Mouse (Mus musculus): Measurements from ENCODE around the gene 5730455P16Rik. TPM values are rescaled to one million over a fixed set of nuclear protein-coding genes. Genes with fewer than 3 reads are reported as not detected.

Gene 5730455P16Rik
- polyA plus RNA-seq (2012; rRNA removed; ENCODE audit: low replicate concordance), result 5.4 and 5.8 TPM in 2 replicates

DNA sequence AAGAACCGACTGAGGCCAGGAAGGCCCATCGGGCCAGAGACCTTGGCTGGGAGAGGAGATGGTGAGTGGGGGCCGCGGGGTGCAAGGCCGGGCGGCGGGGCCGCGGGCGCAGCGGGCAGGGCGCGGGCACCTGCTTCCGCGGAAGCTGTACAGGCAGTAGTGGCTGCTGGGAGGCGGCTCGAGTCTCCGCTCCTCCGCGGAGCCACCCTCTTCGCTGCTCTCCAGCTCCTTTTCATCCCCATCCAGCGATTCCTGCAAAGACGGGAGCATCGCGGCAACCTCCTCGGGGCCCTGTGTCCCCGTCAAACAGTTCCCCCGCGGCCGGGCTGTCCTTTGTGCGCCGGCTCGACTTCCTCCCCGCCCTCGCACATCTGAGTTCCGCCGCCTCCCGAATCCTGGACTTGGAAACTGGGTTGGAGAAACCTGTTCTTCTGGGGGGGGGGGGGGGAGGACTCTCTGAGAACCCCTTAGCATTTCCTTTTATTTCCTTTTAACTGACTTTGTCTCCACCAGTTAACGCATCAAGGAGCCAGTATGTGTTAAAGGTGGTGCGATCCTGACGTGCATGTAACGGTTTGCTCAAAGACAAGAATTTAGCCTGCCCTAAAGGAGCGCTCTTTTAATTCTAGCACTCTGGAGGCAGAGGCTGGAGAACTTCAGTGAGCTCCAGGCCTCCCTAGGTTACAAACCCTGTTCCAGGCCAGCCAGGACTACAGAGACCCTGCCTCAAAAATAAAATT is at the start of gene 5730455P16Rik:
5730455P16Rik (minus strand) TSS at position 323 of the 740 bp plus-strand sequence.

DNA sequence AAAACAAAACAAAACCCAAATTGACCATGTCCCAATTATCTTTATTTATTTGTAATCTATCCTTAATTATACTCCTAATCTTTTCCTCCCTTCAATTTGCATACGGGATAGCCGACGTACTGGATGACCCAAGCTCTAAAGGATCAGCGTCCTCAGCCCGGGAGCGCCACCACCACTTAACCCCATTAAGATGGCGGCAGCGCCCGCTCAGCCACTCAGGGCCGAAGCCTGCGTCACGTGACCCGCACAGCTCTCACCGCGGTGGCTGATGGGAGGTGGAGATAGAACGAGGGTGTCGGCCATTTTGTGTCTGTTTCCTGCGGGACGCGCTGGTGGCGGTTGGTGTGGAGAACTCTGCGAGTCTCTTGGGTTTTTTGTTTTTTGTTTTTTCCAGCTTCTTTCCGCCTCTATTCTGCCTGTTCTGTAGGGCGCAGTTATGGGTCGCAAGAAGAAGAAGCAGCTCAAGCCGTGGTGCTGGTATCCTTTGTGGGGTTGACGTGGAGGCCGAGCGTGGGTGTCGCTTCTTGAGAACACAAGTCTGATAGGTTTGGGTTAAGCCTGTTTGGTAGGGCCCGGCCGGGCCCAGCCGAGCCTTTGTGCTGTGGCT is 5.3 kb upstream of the 5730455P16Rik start, which contains the start of gene Zfp207:
Zfp207 (plus strand) TSS at position 261 of the 607 bp plus-strand sequence.

Other genes starting within 250 kb of the 5730455P16Rik start
- gene Tefm, start 235.9 kb downstream of the 5730455P16Rik start, polyA plus RNA-seq (2012; rRNA removed; ENCODE audit: low replicate concordance), result 2.3 and 7.3 TPM in 2 replicates
- 7.7 and 13.2 TPM in 2 replicates for gene Adap2, start 223.9 kb downstream of the 5730455P16Rik start, polyA plus RNA-seq (2012; rRNA removed; ENCODE audit: low replicate concordance)
- 8.7 and 9.3 TPM in 2 replicates for gene Rnf135, start 194.2 kb downstream of the 5730455P16Rik start, polyA plus RNA-seq (2012; rRNA removed; ENCODE audit: low replicate concordance)
- gene Rhot1, start 169.0 kb downstream of the 5730455P16Rik start, polyA plus RNA-seq (2012; rRNA removed; ENCODE audit: low replicate concordance), result 7.2 and 22.4 TPM in 2 replicates
- gene Rhbdl3, start 77.1 kb downstream of the 5730455P16Rik start, polyA plus RNA-seq (2012; rRNA removed; ENCODE audit: low replicate concordance), result 4.5 and 5.5 TPM in 2 replicates
- 79.5 and 141 TPM in 2 replicates for gene Zfp207, start 5.2 kb upstream of the 5730455P16Rik start, polyA plus RNA-seq (2012; rRNA removed; ENCODE audit: low replicate concordance)
- gene Psmd11, start 50.6 kb upstream of the 5730455P16Rik start, polyA plus RNA-seq (2012; rRNA removed; ENCODE audit: low replicate concordance), result 36.4 and 56.7 TPM in 2 replicates
- gene Cdk5r1, start 99.0 kb upstream of the 5730455P16Rik start, polyA plus RNA-seq (2012; rRNA removed; ENCODE audit: low replicate concordance), result 1.2 and 3.4 TPM in 2 replicates